29 mouse cellular contexts compared by ENCODE assay signal in genomic region chr10:125964709-125965108, GRCm38 (mm10). TPM values are rescaled to one million over a fixed set of nuclear protein-coding genes. Genes with fewer than 3 reads are reported as not detected.
DNase-seq lines count a peak whose midpoint lies in the region; ATAC-seq and TF ChIP-seq lines count a peak whose summit lies in the region.
"Had no signal": no experiment of that assay in that cellular context is flagged by ENCODE, and none has a peak within 500 bp of the region (broad histone marks: within the 10 kb centered on the region; RNA-seq: fewer than 3 reads in every experiment).

No protein-coding gene starts in this region.

- no peaks in the 10 kb centered on the region for H3K27me3 ChIP-seq in kidney, adult 2 months (replicated peaks; ENCODE audit: control insufficient read depth, insufficient read depth, low read length)
- H3K27me3 ChIP-seq in embryonic facial prominence, embryonic 14.5 days (replicated peaks; ENCODE audit: control insufficient read depth, insufficient read depth, low read length) = no peaks in the 10 kb centered on the region
- H3K27me3 ChIP-seq in small intestine, adult 2 months (ENCODE audit: control insufficient read depth, insufficient read depth, low read length) = no peaks in the 10 kb centered on the region
- H3K27me3 ChIP-seq: hindbrain, embryonic 13.5 days; midbrain, embryonic 13.5 days; neural tube, embryonic 15.5 days; stomach, embryonic 15.5 days had no signal

- peak; percentile 63 for DNase-seq in kidney, adult 2 months
- no peak for DNase-seq in kidney, postnatal 25 days
- no peak for DNase-seq in embryonic facial prominence, embryonic 14.5 days (ENCODE audit: low spot score)
- DNase-seq in left cerebral cortex, postnatal 10 days (ENCODE audit: extremely low spot score in 1 of 2, low spot score in 2 of 2) = no peak
- DNase-seq in adrenal gland, postnatal 14 days = no peak
- DNase-seq: adrenal gland, adult 2 months; B cell, adult 2 months; cerebellum, adult 8-10 months; gastrocnemius, postnatal 25 days; heart, adult 18-20 months; heart, postnatal 4 days; liver, embryonic 13.5 days; lung, adult 2 months; lung, postnatal 10 days; retina, postnatal 1 day; right cerebral cortex, postnatal 14 days; thymus, adult 18-20 months; thymus, postnatal 25 days had no signal

- peaks cover 3% of the 10 kb centered on the region; the same call in 1 of the 2 replicates for H3K4me1 ChIP-seq in kidney, adult 2 months (ENCODE audit: control insufficient read depth, insufficient read depth, low read length)
- H3K4me1 ChIP-seq in embryonic facial prominence, embryonic 14.5 days (ENCODE audit: control insufficient read depth, insufficient read depth, low read length) = peaks cover 15% of the 10 kb centered on the region
- no peaks in the 10 kb centered on the region for H3K4me1 ChIP-seq in embryonic fibroblast, embryonic 13.5 days (ENCODE audit: control insufficient read depth, insufficient read depth, low read length)
- H3K4me1 ChIP-seq in small intestine, adult 2 months (ENCODE audit: control insufficient read depth, insufficient read depth, insufficient read length, low read length) = peaks cover 22% of the 10 kb centered on the region; the same call in 1 of the 2 replicates

- H3K36me3 ChIP-seq in kidney, adult 2 months (ENCODE audit: control insufficient read depth, insufficient read depth, low read length) = no peaks in the 10 kb centered on the region
- H3K36me3 ChIP-seq in embryonic facial prominence, embryonic 14.5 days (ENCODE audit: control insufficient read depth, insufficient read depth, low read length) = no peaks in the 10 kb centered on the region
- no peaks in the 10 kb centered on the region for H3K36me3 ChIP-seq in small intestine, adult 2 months (ENCODE audit: control insufficient read depth, insufficient read depth, low read length)
- H3K36me3 ChIP-seq: forebrain, embryonic 10.5 days; forebrain, embryonic 15.5 days; hindbrain, embryonic 13.5 days; liver, embryonic 13.5 days; midbrain, embryonic 13.5 days; neural tube, embryonic 15.5 days; stomach, embryonic 15.5 days had no signal

- no peak overlapping the region for H3K4me3 ChIP-seq in kidney, adult 2 months (ENCODE audit: insufficient read depth, low read depth, low read length)
- no peak overlapping the region for H3K4me3 ChIP-seq in embryonic facial prominence, embryonic 14.5 days (ENCODE audit: low read depth, low read length)
- H3K4me3 ChIP-seq in embryonic fibroblast, embryonic 13.5 days (ENCODE audit: insufficient read depth, low read length) = no peak overlapping the region
- no peak overlapping the region for H3K4me3 ChIP-seq in small intestine, adult 2 months (ENCODE audit: low read depth, low read length)
- H3K4me3 ChIP-seq: left cerebral cortex, adult 2 months had no signal

- no peak overlapping the region for H3K4me2 ChIP-seq in embryonic facial prominence, embryonic 14.5 days (ENCODE audit: low read depth, low read length)

- no peak for TF ChIP-seq CTCF in kidney, adult 2 months (conservative IDR thresholded peaks at IDR 0.05; ENCODE audit: insufficient read depth, insufficient read length, low read depth, low read length)
- TF ChIP-seq CTCF in embryonic fibroblast, embryonic 13.5 days (IDR thresholded peaks at IDR 0.05; ENCODE audit: borderline replicate concordance, insufficient read depth, low read length) = no peak
- TF ChIP-seq CTCF in small intestine, adult 2 months (IDR thresholded peaks at IDR 0.05; ENCODE audit: extremely low read depth, insufficient read length, insufficient replicate concordance, low read depth, low read length) = no peak

- no peak overlapping the region for H3K27ac ChIP-seq in kidney, adult 2 months (ENCODE audit: insufficient read depth, low read depth, low read length)
- H3K27ac ChIP-seq in embryonic facial prominence, embryonic 14.5 days (replicated peaks; ENCODE audit: low read depth, low read length) = peak overlapping the region; percentile 97; the same call in 1 of the 2 replicates
- peak overlapping the region; percentile 51; the same call in 1 of the 2 replicates for H3K27ac ChIP-seq in embryonic fibroblast, embryonic 13.5 days (ENCODE audit: insufficient read depth, low read length)
- H3K27ac ChIP-seq in small intestine, adult 2 months (ENCODE audit: insufficient read depth, low read depth, low read length) = peak overlapping the region; percentile 68
- H3K27ac ChIP-seq: forebrain, embryonic 10.5 days; forebrain, embryonic 15.5 days; hindbrain, embryonic 13.5 days; layer of hippocampus, adult 2 months; left cerebral cortex, adult 2 months; liver, embryonic 13.5 days; macrophage; midbrain, embryonic 13.5 days; neural tube, embryonic 15.5 days had no signal

- no peaks in the 10 kb centered on the region for H3K9me3 ChIP-seq in embryonic facial prominence, embryonic 14.5 days (ENCODE audit: control insufficient read depth, low read length)
- H3K9me3 ChIP-seq: forebrain, embryonic 10.5 days; forebrain, embryonic 15.5 days; hindbrain, embryonic 13.5 days; liver, embryonic 13.5 days; midbrain, embryonic 13.5 days; neural tube, embryonic 15.5 days; stomach, embryonic 15.5 days had no signal

- no peak for TF ChIP-seq POLR2A in kidney, adult 2 months (IDR thresholded peaks at IDR 0.05; ENCODE audit: low read depth, low read length)
- TF ChIP-seq POLR2A in embryonic fibroblast, embryonic 13.5 days (IDR thresholded peaks at IDR 0.05; ENCODE audit: low read depth, low read length) = no peak
- no peak for TF ChIP-seq POLR2A in small intestine, adult 2 months (IDR thresholded peaks at IDR 0.05; ENCODE audit: low read depth, low read length)

- no peak overlapping the region for H3K9ac ChIP-seq in embryonic facial prominence, embryonic 14.5 days (ENCODE audit: low read depth, low read length)
- H3K9ac ChIP-seq: liver, embryonic 13.5 days; midbrain, embryonic 13.5 days; stomach, embryonic 15.5 days had no signal

- intact Hi-C loops in left cerebral cortex, postnatal 10 days (cut with DNase I) = no loop called here

- WGBS in kidney, adult 2 months = 51% methylated on average over 3 of the region's 3 CpGs
- 73% methylated on average over 3 of the region's 3 CpGs for WGBS in embryonic facial prominence, embryonic 14.5 days
- WGBS in small intestine, adult 2 months = 35% methylated on average over 3 of the region's 3 CpGs

- ATAC-seq in embryonic facial prominence, embryonic 14.5 days (ENCODE audit: low read depth) = no peak
- ATAC-seq: forebrain, embryonic 15.5 days had no signal

RNA-seq across cellular contexts. Expression of gene Lrig3, which starts 1.3 kb away (rescaled TPM):
- polyA plus RNA-seq in kidney, adult 2 months (2012; rRNA removed) = 7.1 and 8.8 TPM in 2 replicates
- 23.6 and 29.1 TPM in 2 replicates for polyA plus RNA-seq in embryonic facial prominence, embryonic 14.5 days (2014; fragmentation: Nextera tagmentation; extraction: Ambion mirVana)
- 25.8 and 47.7 TPM in 2 replicates for polyA plus RNA-seq in embryonic fibroblast, embryonic 13.5 days (2011; ENCODE audit: insufficient read length, low read depth, missing spikeins)
- 7.7 and 17.9 TPM in 2 replicates for polyA plus RNA-seq in small intestine, adult 2 months (2012; rRNA removed)
- 1 to 10 TPM; 3.3 to 3.4 TPM for total RNA-seq in left cerebral cortex, postnatal 10 days (2021)
- total RNA-seq in adrenal gland, postnatal 14 days (2021) = 5.4 and 7.4 TPM in 2 replicates
